ENCODE assay signal across 10 mouse cellular contexts in the genomic region with DNA sequence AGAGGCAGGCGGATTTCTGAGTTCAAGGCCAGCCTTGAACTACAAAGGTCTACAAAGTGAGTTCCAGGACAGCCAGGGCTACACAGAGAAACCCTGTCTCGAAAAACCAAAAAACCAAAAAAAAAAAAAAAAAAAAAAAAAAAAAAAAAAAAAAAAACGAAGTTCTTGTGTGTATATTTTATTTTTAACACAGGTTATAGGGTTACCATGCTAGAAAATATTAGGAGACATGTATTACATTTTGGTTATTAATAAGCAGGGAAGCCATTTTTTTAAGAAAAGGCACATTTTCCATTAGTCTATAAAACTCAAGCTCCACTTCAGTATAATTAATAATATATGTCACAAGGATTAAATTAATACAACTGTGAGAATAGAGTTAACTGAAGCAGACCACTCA. TPM values are rescaled to one million over a fixed set of nuclear protein-coding genes. Genes with fewer than 3 reads are reported as not detected.
A peak's percentile ranks its signal among the peaks of the same experiment; 100 is the strongest.
DNase-seq lines count a peak whose midpoint lies in the region; ATAC-seq and TF ChIP-seq lines count a peak whose summit lies in the region.
"Had no signal": no experiment of that assay in that cellular context is flagged by ENCODE, and none has a peak within 500 bp of the region (broad histone marks: within the 10 kb centered on the region; RNA-seq: fewer than 3 reads in every experiment).

No protein-coding gene starts in this region.

- peaks cover 30% of the 10 kb centered on the region for H3K79me2 ChIP-seq in CH12.LX (replicated peaks; ENCODE audit: control insufficient read depth, extremely low read depth, insufficient read depth, poor library complexity, severe bottlenecking)

- peak overlapping the region; percentile 84 for H3K4me3 ChIP-seq in heart, embryonic 11.5 days (ENCODE audit: low read depth, low read length)
- peak overlapping the region in 1 of 3 experiments; percentile 92 for H3K4me3 ChIP-seq in CH12.LX (replicated peaks in 1 of 3; ENCODE audit: low read depth in 2 of 3, low read length in 2 of 3, poor library complexity in 1 of 3)
- H3K4me3 ChIP-seq in hindbrain, embryonic 10.5 days: peak overlapping the region; percentile 91
- H3K4me3 ChIP-seq in liver, embryonic 16.5 days (ENCODE audit: low read depth, low read length): no peak overlapping the region

- H3K27ac ChIP-seq in heart, embryonic 11.5 days (ENCODE audit: low read depth, low read length): no peak overlapping the region
- no peak overlapping the region for H3K27ac ChIP-seq in CH12.LX (ENCODE audit: insufficient read depth, low read depth)
- peak overlapping the region; percentile 99 for H3K27ac ChIP-seq in hindbrain, embryonic 10.5 days
- H3K27ac ChIP-seq in liver, embryonic 16.5 days (ENCODE audit: low read length): no peak overlapping the region

- no peaks in the 10 kb centered on the region for H3K27me3 ChIP-seq in heart, embryonic 11.5 days (ENCODE audit: control insufficient read depth, insufficient read depth, low read length)
- H3K27me3 ChIP-seq in CH12.LX (replicated peaks): no peaks in the 10 kb centered on the region
- H3K27me3 ChIP-seq in hindbrain, embryonic 10.5 days (ENCODE audit: insufficient read depth, poor library complexity, severe bottlenecking): no peaks in the 10 kb centered on the region
- no peaks in the 10 kb centered on the region for H3K27me3 ChIP-seq in liver, embryonic 16.5 days (ENCODE audit: control insufficient read depth, insufficient read depth, low read depth, low read length)

- H3K36me3 ChIP-seq in heart, embryonic 11.5 days (ENCODE audit: control insufficient read depth, insufficient read depth, low read length): no peaks in the 10 kb centered on the region
- H3K36me3 ChIP-seq in CH12.LX (replicated peaks in 1 of 2; ENCODE audit: control insufficient read depth in 1 of 2, insufficient read depth in 1 of 2, low read length in 1 of 2): peaks cover 0 to under 1% of the 10 kb centered on the region in 2 experiments
- H3K36me3 ChIP-seq in hindbrain, embryonic 10.5 days: no peaks in the 10 kb centered on the region
- H3K36me3 ChIP-seq in liver, embryonic 16.5 days (ENCODE audit: control insufficient read depth, insufficient read depth): no peaks in the 10 kb centered on the region

- no peak for TF ChIP-seq CTCF in CH12.LX (conservative IDR thresholded peaks at IDR 0.05 in 1 of 2, IDR thresholded peaks at IDR 0.05 in 1 of 2; ENCODE audit: low read depth in 2 of 2, low read length in 2 of 2)

- in situ Hi-C loops in CH12.LX (cut with MboI; ENCODE audit: low pct_ligation_motif_present, low pct_unique_long_range_greater_than_20kb, low sequenced_read_pairs): no loop called here

- no peaks in the 10 kb centered on the region for H3K9me3 ChIP-seq in heart, embryonic 11.5 days (replicated peaks; ENCODE audit: control insufficient read depth, low read length)
- H3K9me3 ChIP-seq in CH12.LX (replicated peaks; ENCODE audit: low read length): no peaks in the 10 kb centered on the region
- no peaks in the 10 kb centered on the region for H3K9me3 ChIP-seq in hindbrain, embryonic 10.5 days
- H3K9me3 ChIP-seq in liver, embryonic 16.5 days (replicated peaks; ENCODE audit: control insufficient read depth, low read length): no peaks in the 10 kb centered on the region

- 70% methylated on average over 3 of the region's 3 CpGs for WGBS in heart, embryonic 11.5 days (ENCODE audit: insufficient replicate concordance)
- WGBS in hindbrain, embryonic 10.5 days: 91% methylated on average over 3 of the region's 3 CpGs
- WGBS in liver, embryonic 16.5 days (ENCODE audit: insufficient replicate concordance): 74% methylated on average over 3 of the region's 3 CpGs

- no peak for TF ChIP-seq EP300 in CH12.LX (IDR thresholded peaks at IDR 0.05; ENCODE audit: low read length)

- H3K9ac ChIP-seq in heart, embryonic 11.5 days (ENCODE audit: low read depth, low read length): no peak overlapping the region
- H3K9ac ChIP-seq in CH12.LX (ENCODE audit: insufficient read depth, low read depth): peak overlapping the region; percentile 70; the same call in 1 of the 2 replicates
- no peak overlapping the region for H3K9ac ChIP-seq in liver, embryonic 16.5 days (ENCODE audit: low read depth, low read length)

- no peak for DNase-seq in heart, postnatal 10 days
- DNase-seq in CH12.LX (ENCODE audit: extremely low read depth): no peak
- no peak for DNase-seq in hindbrain, embryonic 10.5 days (ENCODE audit: low spot score)
- DNase-seq in yolk sac, embryonic 10.5 days (ENCODE audit: low spot score): no peak
- no peak for DNase-seq in MN1 (ENCODE audit: low spot score)
- DNase-seq in embryo, embryonic 11 days: no peak
- DNase-seq: kidney, postnatal 4 days; thymus, adult 18-20 months had no signal

- H3K4me1 ChIP-seq in heart, embryonic 11.5 days (ENCODE audit: control insufficient read depth, insufficient read depth, low read length): peaks cover 12% of the 10 kb centered on the region
- H3K4me1 ChIP-seq in CH12.LX (ENCODE audit: control insufficient read depth in 1 of 2, insufficient read depth in 2 of 2): peaks cover 5 to 32% of the 10 kb centered on the region in 2 experiments
- H3K4me1 ChIP-seq in hindbrain, embryonic 10.5 days (replicated peaks): peaks cover 25% of the 10 kb centered on the region
- H3K4me1 ChIP-seq in liver, embryonic 16.5 days (ENCODE audit: control insufficient read depth, low read depth, low read length): peaks cover 14% of the 10 kb centered on the region

- no peak for TF ChIP-seq POLR2A in CH12.LX (IDR thresholded peaks at IDR 0.05; ENCODE audit: low read depth, low read length)

- ATAC-seq in heart, embryonic 11.5 days (replicated peaks; ENCODE audit: insufficient number of reproducible peaks, low FRiP score, low TSS enrichment): no peak
- ATAC-seq in liver, embryonic 16.5 days (ENCODE audit: low read depth): no peak

- H3K4me2 ChIP-seq in heart, embryonic 11.5 days: peak overlapping the region; percentile 73
- H3K4me2 ChIP-seq in CH12.LX (ENCODE audit: insufficient read depth, low read depth, poor library complexity, severe bottlenecking): peak overlapping the region; percentile 97
- H3K4me2 ChIP-seq in liver, embryonic 16.5 days (ENCODE audit: low read depth, low read length): peak overlapping the region; percentile 83; the same call in 1 of the 2 replicates

- no peak for TF ChIP-seq RAD21 in CH12.LX (IDR thresholded peaks at IDR 0.05; ENCODE audit: low read depth, low read length)

- dilution Hi-C loops in CH12.LX (cut with MboI; ENCODE audit: extremely low pct_ligation_motif_present, extremely low pct_unique_long_range_greater_than_20kb, low sequenced_read_pairs): no loop called here

- intact Hi-C loops in heart, postnatal 10 days (cut with DNase I): no loop called here

TF ChIP-seq in CH12.LX, 34 proteins besides CTCF, POLR2A, EP300 and RAD21:
- peak; percentile 69 for TF ChIP-seq ZNF384 (IDR thresholded peaks at IDR 0.05; ENCODE audit: low read depth, low read length)
- no peak for TF ChIP-seq ZC3H11A (IDR thresholded peaks at IDR 0.05; ENCODE audit: low read depth, low read length)
- no peak for TF ChIP-seq BHLHE40 (IDR thresholded peaks at IDR 0.05; ENCODE audit: low read depth, low read length)

RNA-seq across cellular contexts. Expression of a gene that starts 2.0 kb away (rescaled TPM):
- polyA plus RNA-seq in heart, embryonic 11.5 days (2014; fragmentation: Nextera tagmentation; extraction: Ambion mirVana): 30.6 and 33.9 TPM in 2 replicates
- total RNA-seq in heart, postnatal 10 days (2021): 10 to 100 TPM; 30.6 to 39.1 TPM
- total RNA-seq in CH12.LX (2012; rRNA removed) (16.1 and 16.5 TPM in 2 replicates), CH12.LX (2014; rRNA removed) (15.3 and 16.6 TPM in 2 replicates)
- 12.4 and 14.8 TPM in 2 replicates for polyA plus RNA-seq in CH12.LX (2012; ENCODE audit: insufficient read length, low read depth)
- 35.5 and 42.4 TPM in 2 replicates for polyA plus RNA-seq in hindbrain, embryonic 10.5 days (2016; fragmentation: Nextera tagmentation; extraction: Ambion mirVana)
- polyA plus RNA-seq in liver, embryonic 16.5 days (2015; fragmentation: Nextera tagmentation; extraction: Ambion mirVana): 4.5 and 6.4 TPM in 2 replicates

RNA-seq across cellular contexts. Expression of a gene that starts 2.6 kb away (rescaled TPM):
- 9.8 and 12.0 TPM in 2 replicates for polyA plus RNA-seq in heart, embryonic 11.5 days (2014; fragmentation: Nextera tagmentation; extraction: Ambion mirVana)
- 1 to 10 TPM; 4.2 to 5.3 TPM for total RNA-seq in heart, postnatal 10 days (2021)
- total RNA-seq in CH12.LX (2012; rRNA removed): 16.7 and 18.7 TPM in 2 replicates
- 10.9 and 15.0 TPM in 2 replicates for total RNA-seq in CH12.LX (2014; rRNA removed)
- polyA plus RNA-seq in CH12.LX (2012; ENCODE audit: insufficient read length, low read depth): 10.7 and 11.2 TPM in 2 replicates
- 22.1 and 25.3 TPM in 2 replicates for polyA plus RNA-seq in hindbrain, embryonic 10.5 days (2016; fragmentation: Nextera tagmentation; extraction: Ambion mirVana)
- polyA plus RNA-seq in liver, embryonic 16.5 days (2015; fragmentation: Nextera tagmentation; extraction: Ambion mirVana): 4.9 and 5.2 TPM in 2 replicates
